Mouse (Mus musculus) 416B (cell line): ENCODE results near the gene Krt80.

Experiments used
- DNase-seq: peaks from one replicate; pipeline ENCODE4 v3.0.0; 2011; ENCODE audit warnings: low read depth

Gene Krt80

GRCm38 (mm10) chr15:101316913-101317813, 52.8 kb downstream of the Krt80 start:
- no peak for DNase-seq

- peak; percentile 59 for DNase-seq
Measured at GRCm38 (mm10) chr15:101316279-101316912, 53.6 kb downstream of the Krt80 start.

- DNase-seq = peak; percentile 98
Measured at GRCm38 (mm10) chr15:101315832-101316231, 54.1 kb downstream of the Krt80 start.

GRCm38 (mm10) chr15:101315378-101315777, 54.6 kb downstream of the Krt80 start:
- no peak for DNase-seq

- DNase-seq = peak; percentile 48
Measured at GRCm38 (mm10) chr15:101312006-101312405, 58.0 kb downstream of the Krt80 start.

- DNase-seq = no peak
Measured at GRCm38 (mm10) chr15:101311087-101311770, 58.7 kb downstream of the Krt80 start.

- no peak for DNase-seq
Measured at GRCm38 (mm10) chr15:101309493-101309892, 60.5 kb downstream of the Krt80 start.

- peak; percentile 66 for DNase-seq
Measured at GRCm38 (mm10) chr15:101308440-101309348, 61.3 kb downstream of the Krt80 start.

- no peak for DNase-seq
Measured at GRCm38 (mm10) chr15:101306459-101306858, 63.5 kb downstream of the Krt80 start.

- DNase-seq = no peak
Measured at GRCm38 (mm10) chr15:101303830-101304229, 66.1 kb downstream of the Krt80 start.

GRCm38 (mm10) chr15:101302201-101302600, 67.8 kb downstream of the Krt80 start:
- DNase-seq = no peak

- no peak for DNase-seq
Measured at GRCm38 (mm10) chr15:101300128-101300527, 69.8 kb downstream of the Krt80 start.

- no peak for DNase-seq
Measured at GRCm38 (mm10) chr15:101299480-101299960, 70.4 kb downstream of the Krt80 start.

- DNase-seq = no peak
Measured at GRCm38 (mm10) chr15:101298550-101298949, 71.4 kb downstream of the Krt80 start.

- peak; percentile 8 for DNase-seq
Measured at GRCm38 (mm10) chr15:101297988-101298387, 72.0 kb downstream of the Krt80 start.
